Mouse (Mus musculus) cerebellum, adult 8-10 months (tissue): Measurements from ENCODE around the gene Nt5dc1.
"Not testable (repeated sequence)": the region's sequence is repeated elsewhere in the genome, so short reads cannot be mapped to it uniquely, and the experiment has no call there.

Experiments
- DNase-seq: peaks from one replicate; pipeline ENCODE4 v3.0.0; 2022

Gene Nt5dc1

GRCm38 (mm10) chr10:34418204-34418756 is at the start of gene Nt5dc1:
Nt5dc1 (minus strand) TSS chr10:34418552.
- DNase-seq: peak; percentile 91

- DNase-seq: no peak
Observed at GRCm38 (mm10) chr10:34464321-34464720, 46.0 kb upstream of the Nt5dc1 start.

DNA sequence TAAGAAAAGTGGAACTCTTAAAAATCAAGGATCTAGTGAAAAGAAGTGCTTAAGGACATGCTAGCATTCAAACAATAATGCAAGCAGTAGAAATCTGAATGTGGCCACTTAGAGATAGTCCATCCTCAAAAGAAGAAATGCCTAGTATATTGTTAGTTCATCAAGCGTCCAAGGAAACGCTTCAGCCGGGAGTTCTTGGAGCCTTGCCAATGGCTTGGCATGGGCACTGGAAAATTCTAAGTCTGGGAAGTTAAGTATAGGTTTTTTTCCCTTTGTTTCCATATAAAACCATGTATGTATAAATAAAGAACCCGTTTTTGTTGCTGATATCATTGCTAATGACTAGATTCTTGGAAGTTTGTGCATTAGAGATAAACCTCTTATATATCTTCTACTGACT is 43.1 kb upstream of the Nt5dc1 start:
- no peak for DNase-seq

- DNase-seq: no peak
Observed at GRCm38 (mm10) chr10:34449469-34449868, 31.1 kb upstream of the Nt5dc1 start.

DNA sequence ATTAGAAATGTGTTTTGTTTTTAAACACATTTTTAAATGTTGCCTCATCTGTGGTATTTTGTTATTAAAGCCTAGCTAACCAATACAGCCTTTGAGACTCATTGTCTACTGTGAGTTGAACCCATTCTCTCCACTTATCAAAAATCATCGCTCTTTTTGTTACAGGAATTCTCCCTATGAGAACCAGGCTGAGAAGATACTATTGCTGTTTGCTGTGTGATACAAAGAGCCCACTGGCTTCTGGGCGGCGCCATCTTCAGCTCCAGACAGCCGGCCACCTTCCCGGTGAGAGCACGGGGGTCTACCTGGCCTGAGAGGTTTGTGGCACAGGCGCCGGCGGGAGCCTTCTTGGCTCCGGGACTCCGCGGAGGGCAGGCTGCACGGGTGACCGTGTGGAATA is 15.8 kb upstream of the Nt5dc1 start:
- not testable (repeated sequence) for DNase-seq

- no peak for DNase-seq
Observed at GRCm38 (mm10) chr10:34431783-34432182, 13.4 kb upstream of the Nt5dc1 start.

GRCm38 (mm10) chr10:34418794-34419193 is 442 bp upstream of the Nt5dc1 start:
- DNase-seq: not testable (repeated sequence)

DNA sequence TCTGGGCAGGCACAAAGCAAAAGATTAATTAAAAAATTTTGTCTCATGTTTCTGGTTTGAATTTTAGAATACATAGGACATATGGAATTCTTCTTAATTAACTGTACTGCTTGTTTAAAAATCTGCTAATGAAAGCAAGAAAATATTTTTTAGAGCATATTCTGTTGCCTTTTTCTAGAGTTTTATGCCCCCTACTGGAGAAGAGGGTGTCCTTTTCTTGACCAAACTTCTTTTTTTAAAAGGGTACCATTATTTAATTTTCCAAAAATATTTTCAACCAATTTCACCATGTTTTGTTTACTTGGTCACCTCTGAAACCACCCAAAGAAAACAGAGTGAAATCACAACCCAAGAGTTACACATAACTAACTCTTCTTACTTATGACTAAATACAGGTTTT is 19.1 kb downstream of the Nt5dc1 start:
- no peak for DNase-seq

DNA sequence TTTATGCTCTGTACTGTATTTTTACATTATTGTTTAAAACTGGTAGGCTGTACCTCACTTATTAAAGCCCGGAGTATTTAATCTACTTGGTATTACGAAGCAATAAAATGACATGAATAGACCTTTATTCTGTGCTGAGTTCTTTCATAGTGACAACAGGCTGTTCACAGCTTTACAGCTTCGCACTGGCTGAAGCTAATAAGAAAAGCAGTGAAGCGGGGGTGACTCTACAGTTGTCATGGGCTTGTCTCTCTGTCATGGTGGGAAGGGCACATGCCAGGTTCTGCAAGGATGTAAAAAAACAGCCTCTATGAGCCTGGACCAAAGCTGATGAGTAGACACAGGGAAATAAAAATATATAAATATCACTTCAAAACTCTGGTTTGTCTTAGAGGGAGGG is 21.4 kb downstream of the Nt5dc1 start:
- DNase-seq: no peak

DNA sequence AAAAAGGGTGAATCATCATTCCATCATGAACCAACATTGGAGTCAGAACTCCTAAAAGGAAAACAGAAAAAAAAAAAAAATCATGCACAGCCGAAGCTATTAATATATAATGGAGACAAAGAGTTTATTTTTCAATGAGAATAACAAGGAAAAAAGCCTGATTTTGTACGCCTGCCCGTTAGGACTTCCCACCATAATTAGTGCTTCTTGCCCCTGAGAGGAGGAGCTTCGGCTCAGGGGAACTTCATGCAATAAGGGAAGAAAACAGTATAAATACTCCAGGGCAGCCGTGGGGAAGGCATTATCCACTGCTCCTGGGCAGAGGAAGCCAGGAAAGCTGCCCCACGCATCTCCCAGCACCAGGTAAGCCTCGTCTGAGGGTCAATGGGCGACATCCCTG is 28.7 kb downstream of the Nt5dc1 start, which contains the start of gene Col10a1:
TSS of gene Col10a1 (plus strand) at position 301 of the 400 bp plus-strand sequence.
- DNase-seq: no peak

DNA sequence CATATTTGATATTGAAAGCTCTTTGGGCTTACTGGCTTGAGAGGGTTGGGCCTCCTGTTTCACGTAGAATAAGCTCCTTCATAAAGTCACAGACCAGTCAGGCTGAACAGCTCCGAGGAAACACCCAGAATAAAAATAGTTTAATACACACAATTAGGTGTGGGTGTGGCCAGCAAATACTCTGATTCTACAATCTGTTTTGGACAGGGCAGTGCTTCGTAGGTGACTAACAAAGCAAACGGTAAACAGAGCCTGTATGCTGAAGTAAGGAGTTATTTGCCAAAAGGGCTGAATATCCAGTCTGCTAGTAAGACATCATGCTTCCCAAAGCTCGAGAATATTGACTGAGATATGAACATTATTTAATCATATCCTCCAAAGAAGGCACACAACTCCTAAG is 32.7 kb downstream of the Nt5dc1 start:
- DNase-seq: no peak

- DNase-seq: no peak
Observed at GRCm38 (mm10) chr10:34373332-34373731, 45.0 kb downstream of the Nt5dc1 start.

DNA sequence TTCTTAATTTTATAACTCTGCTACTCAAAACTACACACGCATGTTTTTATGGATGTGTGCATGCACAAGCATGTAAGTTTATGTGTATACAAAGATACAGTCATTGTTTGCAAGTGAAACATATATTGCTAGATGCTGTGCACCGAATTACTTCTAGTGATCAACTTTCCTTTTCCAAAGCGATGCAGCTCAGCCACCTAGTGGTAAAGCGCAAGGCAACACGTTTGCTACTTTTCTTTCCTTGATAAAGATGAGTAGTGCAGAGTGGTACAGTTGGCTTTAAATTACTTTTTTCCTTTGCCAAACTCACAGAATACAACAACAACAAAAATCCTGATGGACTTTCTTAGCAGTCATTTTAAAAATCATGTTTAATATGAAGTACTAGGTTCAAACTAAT is 50.2 kb downstream of the Nt5dc1 start:
- DNase-seq: no peak

- DNase-seq: peak; percentile 9
Observed at GRCm38 (mm10) chr10:34363756-34364155, 54.6 kb downstream of the Nt5dc1 start.

DNA sequence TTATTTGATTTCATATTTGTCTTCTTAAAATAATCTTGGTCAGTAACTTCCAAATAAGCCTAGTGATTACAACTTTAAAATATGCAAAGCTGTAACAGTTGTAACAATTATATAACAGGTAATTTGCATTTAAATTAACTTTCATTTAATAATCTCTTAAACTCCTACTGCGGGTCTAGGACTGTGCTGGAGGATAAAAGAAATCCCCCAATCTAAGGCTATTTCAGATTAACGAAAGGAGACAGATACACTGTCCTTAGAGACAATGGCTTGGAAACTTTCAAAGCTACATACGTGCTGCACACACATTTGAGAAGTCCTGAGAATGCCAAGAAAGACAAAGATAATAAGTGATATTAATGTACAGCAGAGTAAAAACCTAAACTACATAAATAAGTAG is 60.1 kb downstream of the Nt5dc1 start:
- no peak for DNase-seq

DNA sequence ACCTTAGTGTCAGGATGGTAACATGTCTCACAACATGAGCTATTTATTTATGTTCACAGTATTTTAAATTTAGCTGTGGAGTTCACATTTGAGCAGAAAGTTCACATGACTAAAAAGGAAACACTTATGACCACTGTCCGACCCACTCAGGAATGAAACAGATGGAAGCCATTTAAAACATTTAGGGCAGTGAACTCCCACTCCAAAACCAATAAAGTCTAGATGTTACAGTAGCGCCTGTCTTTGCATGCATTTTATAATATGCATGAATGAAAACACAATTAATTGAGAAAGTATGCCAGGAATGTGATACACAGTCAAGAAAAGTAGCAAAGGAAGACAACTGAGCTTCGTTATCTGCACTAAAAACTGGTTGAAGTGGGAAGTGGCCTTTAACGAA is 66.2 kb downstream of the Nt5dc1 start:
- no peak for DNase-seq

GRCm38 (mm10) chr10:34341886-34342285 is 76.5 kb downstream of the Nt5dc1 start:
- DNase-seq: no peak

- DNase-seq: no peak
Observed at GRCm38 (mm10) chr10:34341014-34341413, 77.3 kb downstream of the Nt5dc1 start.

GRCm38 (mm10) chr10:34328310-34328709 is 90.0 kb downstream of the Nt5dc1 start:
- DNase-seq: peak; percentile 36

DNA sequence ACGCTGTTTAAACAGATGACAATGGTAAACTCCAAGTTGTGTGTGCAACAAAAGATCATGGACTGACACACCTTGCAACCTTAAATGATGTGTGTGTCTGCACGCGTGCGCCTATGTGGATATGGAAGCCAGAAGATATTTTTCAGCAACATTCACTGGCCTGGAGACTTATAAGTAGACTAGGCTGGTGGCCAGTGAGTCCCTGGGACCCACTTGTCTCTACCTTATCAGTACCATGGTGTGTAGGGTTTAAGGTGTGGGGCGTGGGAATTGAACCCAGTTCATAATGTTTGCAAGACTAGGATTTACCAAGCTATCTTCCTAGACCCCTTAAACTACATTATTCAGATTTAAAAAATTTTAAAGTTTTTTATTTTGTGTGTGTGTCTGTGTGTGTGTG is 91.2 kb downstream of the Nt5dc1 start:
- DNase-seq: no peak

DNA sequence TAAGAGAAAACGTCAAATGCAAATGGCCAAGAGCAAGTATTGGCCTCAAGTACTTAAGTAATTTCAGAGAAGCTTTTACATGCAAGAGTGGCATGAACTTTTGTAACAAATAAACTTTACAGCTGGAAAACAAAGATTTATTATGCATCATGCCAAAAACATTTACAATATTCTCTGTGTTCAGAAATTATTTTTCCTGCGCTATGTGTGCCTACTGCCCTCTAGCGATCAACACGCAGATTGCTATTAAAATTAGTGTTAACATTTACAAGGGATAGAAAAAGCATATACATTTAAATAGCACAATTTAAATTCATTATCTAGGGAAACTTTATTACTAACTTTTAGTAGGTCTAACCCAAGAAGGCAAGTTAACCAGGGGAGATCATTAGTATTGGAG is 91.7 kb downstream of the Nt5dc1 start:
- peak; percentile 16 for DNase-seq

DNA sequence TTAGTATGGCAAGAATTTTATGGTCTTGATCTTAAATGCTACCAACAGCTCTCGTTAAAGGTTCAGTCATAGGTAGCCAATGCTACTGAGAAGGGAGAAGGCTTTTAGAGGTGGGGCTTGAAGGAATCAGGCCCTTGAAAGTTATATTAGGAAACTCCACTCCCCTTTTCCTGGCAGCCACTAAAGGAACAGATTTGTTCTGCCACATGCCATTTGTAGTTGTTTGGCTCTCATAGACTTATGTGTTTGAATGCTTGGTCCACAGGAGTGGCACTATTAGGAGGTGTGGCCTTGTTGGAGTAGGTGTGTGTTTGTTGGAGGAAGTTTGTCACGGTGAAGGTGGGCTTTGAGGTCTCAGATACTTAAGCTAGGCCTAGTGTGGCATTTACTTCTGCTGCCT is 97.5 kb downstream of the Nt5dc1 start:
- DNase-seq: no peak

- DNase-seq: no peak
Observed at GRCm38 (mm10) chr10:34317217-34317606, 101.1 kb downstream of the Nt5dc1 start.

DNA sequence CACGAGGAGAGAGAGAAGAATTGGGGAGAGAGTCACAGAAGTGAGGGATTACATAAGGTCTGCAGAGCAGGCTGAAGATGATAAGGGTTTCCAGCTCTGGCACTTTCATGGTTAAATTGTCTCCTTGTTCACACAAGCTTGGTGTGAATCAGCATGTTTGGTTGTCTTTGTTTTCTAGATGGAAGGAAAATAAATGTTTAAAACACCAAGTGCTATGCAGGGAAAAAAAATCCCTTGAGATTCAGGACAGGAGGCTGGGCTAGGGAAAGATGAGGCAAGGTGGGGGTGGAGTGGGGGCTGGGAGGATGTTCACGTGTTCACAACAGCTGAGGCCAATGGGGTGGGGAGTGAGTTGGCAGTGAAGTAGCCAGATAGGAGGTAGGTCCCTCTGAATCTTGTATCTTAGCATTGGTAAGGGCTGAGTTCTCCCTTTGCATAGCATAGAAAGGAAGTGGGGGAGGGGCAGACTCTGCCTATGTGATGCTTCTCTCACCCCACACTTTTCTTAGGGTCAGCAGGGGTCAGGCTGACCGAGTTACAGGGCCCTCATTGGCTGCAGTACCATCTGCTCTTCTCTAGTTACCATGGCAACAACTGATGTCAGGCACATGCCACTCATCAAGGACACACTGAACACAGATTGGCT is 101.7 kb downstream of the Nt5dc1 start:
- DNase-seq: peak; percentile 73

DNA sequence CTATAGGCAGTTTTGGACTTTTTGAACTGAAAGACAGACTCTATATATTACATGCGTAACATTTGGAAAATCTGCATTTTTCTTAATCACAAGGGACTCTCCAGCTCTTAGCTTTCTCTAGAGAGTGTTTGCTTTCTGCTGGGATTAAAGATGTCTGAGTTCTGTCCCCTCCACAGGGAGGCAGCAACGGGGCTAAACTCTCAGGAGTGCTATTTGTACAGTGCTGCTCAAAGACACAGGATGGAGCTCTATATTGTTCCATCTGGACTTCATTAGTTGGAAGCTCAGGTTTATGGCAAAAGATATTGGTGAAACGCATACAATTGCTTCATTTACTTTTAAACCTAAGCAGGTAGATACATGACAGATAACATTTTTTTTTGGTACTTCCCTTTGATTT is 105.8 kb downstream of the Nt5dc1 start:
- DNase-seq: no peak
